Mouse (Mus musculus): ENCODE data around the gene Ankzf1. TPM values are rescaled to one million over a fixed set of nuclear protein-coding genes. Genes with fewer than 3 reads are reported as not detected.

Gene Ankzf1
- total and polyA plus RNA-seq, 3 experiments = 5.5 to 16.7 TPM; not detected in 1

- no peak; a peak in 1 of 4 replicates for TF ChIP-seq EP300 (IDR thresholded peaks at IDR 0.05; ENCODE audit: low read depth in 1 of 2, low read length in 2 of 2)
- TF ChIP-seq CHD2 (IDR thresholded peaks at IDR 0.05; ENCODE audit: low read length) = no peak
- TF ChIP-seq BHLHE40 (IDR thresholded peaks at IDR 0.05; ENCODE audit: borderline replicate concordance, low read depth, low read length) = no peak
- TF ChIP-seq MYB (IDR thresholded peaks at IDR 0.05; ENCODE audit: low read depth, low read length) = no peak
- TF ChIP-seq ELF1 (IDR thresholded peaks at IDR 0.05; ENCODE audit: low read depth, low read length) = no peak
- TF ChIP-seq USF2 (IDR thresholded peaks at IDR 0.05; ENCODE audit: borderline replicate concordance in 1 of 2, insufficient read depth in 1 of 2, low read depth in 1 of 2, low read length in 2 of 2) = no peak
- TF ChIP-seq GABPA (IDR thresholded peaks at IDR 0.05; ENCODE audit: low read depth, low read length) = no peak
- no peak for TF ChIP-seq MYC (IDR thresholded peaks at IDR 0.05; ENCODE audit: low read depth, low read length)
- no peak for TF ChIP-seq MEF2A (IDR thresholded peaks at IDR 0.05; ENCODE audit: extremely low read depth, insufficient replicate concordance, low read depth, low read length, poor library complexity, severe bottlenecking)
- peak; percentile 98 to 100 for TF ChIP-seq POLR2A (IDR thresholded peaks at IDR 0.05; ENCODE audit: control insufficient read depth in 1 of 2, insufficient read depth in 1 of 2, low read depth in 1 of 2, low read length in 2 of 2, poor library complexity in 1 of 2)
- peak; percentile 55; the same call in 1 of the 2 replicates for TF ChIP-seq HCFC1 (IDR thresholded peaks at IDR 0.05; ENCODE audit: low read depth, low read length)
- no peak for TF ChIP-seq JUND (IDR thresholded peaks at IDR 0.05; ENCODE audit: low read depth, low read length)
- TF ChIP-seq MAX (IDR thresholded peaks at IDR 0.05; ENCODE audit: low read length) = no peak
- peak; percentile 99 for TF ChIP-seq POLR2AphosphoS2 (IDR thresholded peaks at IDR 0.05; ENCODE audit: low read length)
- TF ChIP-seq TCF12 (IDR thresholded peaks at IDR 0.05; ENCODE audit: low read depth, low read length) = peak; percentile 74
- peak; percentile 93; the same call in 1 of the 2 replicates for TF ChIP-seq POLR2AphosphoS5 (IDR thresholded peaks at IDR 0.05; ENCODE audit: borderline replicate concordance, low read depth, low read length)
- no peak for TF ChIP-seq USF1 (IDR thresholded peaks at IDR 0.05; ENCODE audit: low read depth, low read length)
- TF ChIP-seq ZMIZ1 (IDR thresholded peaks at IDR 0.05; ENCODE audit: low read depth, low read length) = peak; percentile 99
- TF ChIP-seq SMC3 (IDR thresholded peaks at IDR 0.05; ENCODE audit: low read depth, low read length) = no peak
- peak; percentile 100 for TF ChIP-seq NELFE (IDR thresholded peaks at IDR 0.05; ENCODE audit: low read depth, low read length)
- no peak for TF ChIP-seq SIN3A (IDR thresholded peaks at IDR 0.05; ENCODE audit: low read length)
- no peak for TF ChIP-seq CHD1 (IDR thresholded peaks at IDR 0.05; ENCODE audit: low read depth, low read length)
- TF ChIP-seq ZNF384 (IDR thresholded peaks at IDR 0.05; ENCODE audit: low read depth, low read length) = no peak
- TF ChIP-seq TBP (IDR thresholded peaks at IDR 0.05; ENCODE audit: low read depth, low read length) = peak; percentile 99
- TF ChIP-seq NRF1 (IDR thresholded peaks at IDR 0.05; ENCODE audit: insufficient read depth, low read depth, low read length, poor library complexity, severe bottlenecking) = peak; percentile 29; the same call in 1 of the 2 replicates
- Histone ChIP-seq H3K9me3 (replicated peaks; ENCODE audit: insufficient read depth, low read length) (no peaks in the 10 kb centered on the region), H3K9ac (ENCODE audit: control insufficient read depth, low read depth, low read length, poor library complexity, severe bottlenecking) (peak overlapping the region; percentile 87), H3K36me3 (ENCODE audit: control insufficient read depth in 1 of 2, insufficient read depth in 2 of 2, low read length in 2 of 2) (peaks cover 12 to 43% of the 10 kb centered on the region in 2 experiments), H3K4me3 (ENCODE audit: control insufficient read depth in 1 of 2, insufficient read depth in 1 of 2, low read depth in 2 of 2, low read length in 2 of 2) (peak overlapping the region; percentile 81 to 82), H3K4me1 (ENCODE audit: control insufficient read depth in 1 of 2, insufficient read depth in 2 of 2, low read length in 2 of 2) (peaks cover 14 to 45% of the 10 kb centered on the region in 2 experiments), H3K27me3 (ENCODE audit: control insufficient read depth in 1 of 2, insufficient read depth in 2 of 2, low read length in 2 of 2) (no peaks in the 10 kb centered on the region), H3K27ac (ENCODE audit: control insufficient read depth, low read depth, low read length) (peak overlapping the region; percentile 83), H3K79me2 (ENCODE audit: control insufficient read depth, insufficient read depth, low read length, poor library complexity) (peaks cover 45% of the 10 kb centered on the region)
- DNase-seq (ENCODE audit: low read depth, low spot score) = peak; percentile 92
Observed at GRCm38 (mm10) chr1:75219078-75219477, 27.1 kb downstream of the Ankzf1 start.

Data from MEL (cell line).